8 mouse cellular contexts compared by ENCODE assay signal in genomic region chr4:154855721-154856479, GRCm38 (mm10). TPM values are rescaled to one million over a fixed set of nuclear protein-coding genes. Genes with fewer than 3 reads are reported as not detected.
DNase-seq lines count a peak whose midpoint lies in the region; ATAC-seq and TF ChIP-seq lines count a peak whose summit lies in the region.

No protein-coding gene starts in this region.

- no peaks in the 10 kb centered on the region for H3K36me3 ChIP-seq in ES-Bruce4 (ENCODE audit: control insufficient read depth, insufficient read depth, low read length, poor library complexity, severe bottlenecking)
- no peaks in the 10 kb centered on the region for H3K36me3 ChIP-seq in forebrain, embryonic 15.5 days
- no peaks in the 10 kb centered on the region for H3K36me3 ChIP-seq in liver, adult 2 months (ENCODE audit: control insufficient read depth, insufficient read depth, low read length)
- H3K36me3 ChIP-seq in midbrain, postnatal 0 days (ENCODE audit: insufficient read depth, low read length) = no peaks in the 10 kb centered on the region

- under 1% methylated on average over 104 of the region's 110 CpGs for WGBS in forebrain, embryonic 15.5 days
- WGBS in liver, adult 2 months = 1% methylated on average over 110 of the region's 110 CpGs
- WGBS in midbrain, postnatal 0 days = under 1% methylated on average over 99 of the region's 110 CpGs

- H3K27me3 ChIP-seq in ES-Bruce4 (ENCODE audit: control insufficient read depth, insufficient read depth, low read length, poor library complexity, severe bottlenecking) = no peaks in the 10 kb centered on the region
- peaks cover 19% of the 10 kb centered on the region for H3K27me3 ChIP-seq in forebrain, embryonic 15.5 days
- H3K27me3 ChIP-seq in liver, adult 2 months (ENCODE audit: control insufficient read depth, insufficient read depth, low read length) = peaks cover 6% of the 10 kb centered on the region
- peaks cover 4% of the 10 kb centered on the region; the same call in 1 of the 2 replicates for H3K27me3 ChIP-seq in midbrain, postnatal 0 days (ENCODE audit: insufficient read depth, low read length)

- peak; percentile 63; the same call in 1 of the 2 replicates for TF ChIP-seq EP300 in ES-Bruce4 (IDR thresholded peaks at IDR 0.05; ENCODE audit: insufficient read depth, low read depth, low read length)

- no peaks in the 10 kb centered on the region for H3K9me3 ChIP-seq in ES-Bruce4 (replicated peaks; ENCODE audit: control insufficient read depth, insufficient read depth, low read length, poor library complexity, severe bottlenecking)
- H3K9me3 ChIP-seq in forebrain, embryonic 15.5 days = no peaks in the 10 kb centered on the region
- H3K9me3 ChIP-seq in midbrain, postnatal 0 days (ENCODE audit: low read length) = no peaks in the 10 kb centered on the region

- DNase-seq in cerebellum, adult 11-12 months = peak; percentile 98
- peak; percentile 82 for DNase-seq in heart, postnatal 10 days
- peak; percentile 79 for DNase-seq in kidney, postnatal 14 days
- DNase-seq in liver, adult 2 months (ENCODE audit: extremely low read depth, low read depth, low spot score) = no peak
- peak; percentile 96 for DNase-seq in midbrain, postnatal 0 days (ENCODE audit: low spot score)
- DNase-seq in telencephalon, adult 2 months (ENCODE audit: low read depth, low spot score) = peak; percentile 96

- intact Hi-C loops in heart, postnatal 10 days (cut with DNase I) = no loop called here

- peak; percentile 67 for TF ChIP-seq CTCF in ES-Bruce4 (IDR thresholded peaks at IDR 0.05; ENCODE audit: low read depth, low read length)
- TF ChIP-seq CTCF in liver, adult 2 months (IDR thresholded peaks at IDR 0.05; ENCODE audit: low read depth, low read length) = peak; percentile 41
- peak; percentile 83 for TF ChIP-seq CTCF in midbrain, postnatal 0 days (IDR thresholded peaks at IDR 0.05)

- H3K4me3 ChIP-seq in ES-Bruce4 (ENCODE audit: low read depth, low read length) = peak overlapping the region; percentile 69
- H3K4me3 ChIP-seq in forebrain, embryonic 15.5 days = peak overlapping the region; percentile 52
- peak overlapping the region; percentile 25; the same call in 1 of the 2 replicates for H3K4me3 ChIP-seq in liver, adult 2 months (ENCODE audit: insufficient read depth, low read depth, low read length)
- H3K4me3 ChIP-seq in midbrain, postnatal 0 days (ENCODE audit: low read depth, low read length) = peak overlapping the region; percentile 54

- ATAC-seq in forebrain, embryonic 15.5 days (replicated peaks) = peak; percentile 95
- ATAC-seq in midbrain, postnatal 0 days (ENCODE audit: low FRiP score) = peak; percentile 95

- peak; percentile 52 for TF ChIP-seq POLR2A in ES-Bruce4 (IDR thresholded peaks at IDR 0.05; ENCODE audit: insufficient read depth, low read length)
- no peak for TF ChIP-seq POLR2A in liver, adult 2 months (IDR thresholded peaks at IDR 0.05; ENCODE audit: extremely low read depth, insufficient read depth, low read length)

- H3K4me2 ChIP-seq in forebrain, embryonic 15.5 days (replicated peaks) = peak overlapping the region; percentile 74
- H3K4me2 ChIP-seq in midbrain, postnatal 0 days (ENCODE audit: low read depth, low read length, poor library complexity, severe bottlenecking) = peak overlapping the region; percentile 76

- H3K4me1 ChIP-seq in ES-Bruce4 (ENCODE audit: control insufficient read depth, insufficient read depth, low read length) = no peaks in the 10 kb centered on the region
- H3K4me1 ChIP-seq in forebrain, embryonic 15.5 days = peaks cover 16% of the 10 kb centered on the region
- H3K4me1 ChIP-seq in liver, adult 2 months (ENCODE audit: control insufficient read depth, insufficient read depth, low read length) = no peaks in the 10 kb centered on the region
- H3K4me1 ChIP-seq in midbrain, postnatal 0 days (ENCODE audit: insufficient read depth, low read length) = 0 out of 2 replicates have a peak, but pooled peaks cover 4% of the 10 kb centered on the region

- H3K79me2 ChIP-seq in liver, adult 2 months (ENCODE audit: control insufficient read depth, insufficient read depth, low read length) = no peaks in the 10 kb centered on the region

- no peak overlapping the region for H3K27ac ChIP-seq in ES-Bruce4 (ENCODE audit: insufficient read depth, low read length)
- H3K27ac ChIP-seq in forebrain, embryonic 15.5 days (replicated peaks) = peak overlapping the region; percentile 88
- H3K27ac ChIP-seq in liver, adult 2 months (replicated peaks; ENCODE audit: insufficient read depth, low read depth, low read length) = no peak overlapping the region
- H3K27ac ChIP-seq in midbrain, postnatal 0 days (ENCODE audit: low read depth, low read length) = peak overlapping the region; percentile 96

- H3K9ac ChIP-seq in ES-Bruce4 (ENCODE audit: low read depth, poor library complexity, severe bottlenecking) = peak overlapping the region; percentile 67
- peak overlapping the region; percentile 54 for H3K9ac ChIP-seq in forebrain, embryonic 15.5 days (replicated peaks)
- H3K9ac ChIP-seq in liver, adult 2 months (ENCODE audit: low read depth, low read length) = no peak overlapping the region
- H3K9ac ChIP-seq in midbrain, postnatal 0 days (replicated peaks; ENCODE audit: low read length, poor library complexity, severe bottlenecking) = peak overlapping the region; percentile 81

RNA-seq across cellular contexts. Expression of gene Mmel1, which starts 13.5 kb away (rescaled TPM):
- polyA plus RNA-seq in ES-Bruce4 (2011; ENCODE audit: insufficient read depth, insufficient read length, low read depth, missing spikeins) = 1.4 and 2.0 TPM in 2 replicates
- 0.36 and 0.56 TPM in 2 replicates for polyA plus RNA-seq in forebrain, embryonic 15.5 days (2015; fragmentation: Nextera tagmentation; extraction: Ambion mirVana)
- under 1 TPM; 0.32 to 0.48 TPM for total RNA-seq in heart, postnatal 10 days (2021)
- 0.07 TPM in 1 of 2 replicates, not detected in the other for total RNA-seq in liver, adult 2 months (2014; rRNA removed)
- 0.04 TPM in 1 of 2 replicates, not detected in the other for polyA plus RNA-seq in liver, adult 2 months (2012; rRNA removed)
- 0.76 and 0.82 TPM in 2 replicates for total RNA-seq in midbrain, postnatal 0 days (2014; rRNA removed)
- 0.89 and 0.93 TPM in 2 replicates for polyA plus RNA-seq in midbrain, postnatal 0 days (2015; fragmentation: Nextera tagmentation; extraction: Ambion mirVana)

RNA-seq across cellular contexts. Expression of gene Ttc34, which starts 18.6 kb away (rescaled TPM):
- polyA plus RNA-seq in ES-Bruce4 (2011; ENCODE audit: insufficient read depth, insufficient read length, low read depth, missing spikeins) = 0.21 TPM in 1 of 2 replicates, not detected in the other
- 1.3 TPM in 2 replicates for polyA plus RNA-seq in forebrain, embryonic 15.5 days (2015; fragmentation: Nextera tagmentation; extraction: Ambion mirVana)
- under 1 TPM; 0.17 to 0.45 TPM for total RNA-seq in heart, postnatal 10 days (2021)
- not detected in 2 replicates for total RNA-seq in liver, adult 2 months (2014; rRNA removed)
- 0.05 TPM in 1 of 2 replicates, not detected in the other for polyA plus RNA-seq in liver, adult 2 months (2012; rRNA removed)
- 2.5 and 3.9 TPM in 2 replicates for total RNA-seq in midbrain, postnatal 0 days (2014; rRNA removed)
- 2.9 and 3.3 TPM in 2 replicates for polyA plus RNA-seq in midbrain, postnatal 0 days (2015; fragmentation: Nextera tagmentation; extraction: Ambion mirVana)

RNA-seq across cellular contexts. Expression of gene Fam213b, which starts 43.0 kb away (rescaled TPM):
- polyA plus RNA-seq in ES-Bruce4 (2011; ENCODE audit: insufficient read depth, insufficient read length, low read depth, missing spikeins) = 11.8 and 13.9 TPM in 2 replicates
- polyA plus RNA-seq in forebrain, embryonic 15.5 days (2015; fragmentation: Nextera tagmentation; extraction: Ambion mirVana) = 36.8 and 40.5 TPM in 2 replicates
- 10 to 100 TPM; 61.7 to 64.3 TPM for total RNA-seq in heart, postnatal 10 days (2021)
- total RNA-seq in liver, adult 2 months (2014; rRNA removed) = 14.8 and 15.2 TPM in 2 replicates
- 23.3 and 35.3 TPM in 2 replicates for polyA plus RNA-seq in liver, adult 2 months (2012; rRNA removed)
- 34.9 and 36.6 TPM in 2 replicates for total RNA-seq in midbrain, postnatal 0 days (2014; rRNA removed)
- polyA plus RNA-seq in midbrain, postnatal 0 days (2015; fragmentation: Nextera tagmentation; extraction: Ambion mirVana) = 73.3 and 90.9 TPM in 2 replicates

Comparison
In these comparisons a context has a peak if more than half of its experiments do, and no peak if none do; other contexts are left out.
1. H3K27ac ChIP-seq: peak in forebrain, embryonic 15.5 days (single experiment) and midbrain, postnatal 0 days (single experiment); none in ES-Bruce4 (single experiment) and liver, adult 2 months (single experiment).
2. Peak in every context shown above with its lines, with median percentiles within 50 percentile points of each other: H3K4me3 ChIP-seq and CTCF ChIP-seq.